Mouse (Mus musculus): ENCODE results near the gene Chl1. TPM values are rescaled to one million over a fixed set of nuclear protein-coding genes. Genes with fewer than 3 reads are reported as not detected.

Chl1 gene
- polyA plus RNA-seq (2014; fragmentation: Illumina TruSeq; extraction: RNeasy Lipid Tissue Mini Kit (QIAGEN cat#74804); ENCODE audit: low replicate concordance) = 5.2 TPM

DNA sequence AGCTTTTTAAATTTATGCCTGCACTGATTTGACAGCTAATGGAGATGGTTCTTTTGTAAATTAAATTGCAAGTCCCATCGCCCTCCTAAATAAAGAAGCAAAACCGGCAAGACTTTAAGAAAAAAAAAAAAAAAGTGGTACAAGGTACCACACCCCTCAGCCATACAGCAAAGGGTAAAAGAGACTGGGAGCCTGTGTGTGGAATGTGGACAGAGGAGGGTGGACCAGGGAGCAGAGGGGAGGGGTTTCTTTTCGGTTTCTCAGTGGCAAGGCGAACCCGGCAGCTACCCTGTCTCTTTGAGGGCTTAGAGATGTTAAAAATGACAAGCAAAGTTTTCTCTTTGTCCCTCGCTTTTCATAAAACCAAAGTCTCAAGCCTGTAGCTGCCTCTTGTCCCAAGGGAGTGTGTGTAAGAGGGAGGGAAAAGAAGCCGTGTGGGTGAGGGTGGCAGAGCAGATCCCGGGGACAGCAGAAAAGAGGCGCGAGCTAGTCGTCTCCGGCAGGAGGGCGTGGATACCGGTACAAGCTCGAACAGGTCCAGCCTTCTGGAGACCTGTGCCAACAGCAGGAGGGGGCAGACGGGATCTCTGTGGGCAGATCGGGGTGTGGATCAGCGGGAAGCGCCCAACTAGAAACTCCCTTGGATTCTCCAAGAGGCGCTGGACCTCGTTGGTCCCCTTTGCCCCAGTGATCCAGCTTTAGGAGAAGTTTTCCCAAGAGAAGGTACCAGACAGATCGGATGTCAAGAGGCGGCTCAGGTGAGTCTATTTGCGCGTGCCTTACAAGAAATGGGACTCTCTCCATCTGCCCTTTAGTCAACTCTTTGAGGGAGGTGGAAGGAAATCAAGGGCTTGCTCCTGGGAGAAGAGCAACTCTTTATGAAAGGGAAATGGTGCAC is at the start of gene Chl1:
Gene Chl1, plus strand, starts transcription at position 195 of the 898 bp plus-strand sequence.

